Mouse (Mus musculus): ENCODE results near the gene Patj.

GRCm38 (mm10) chr4:98677506-98677905, 281.9 kb downstream of the Patj start:
- TF ChIP-seq CTCF (conservative IDR thresholded peaks at IDR 0.05; ENCODE audit: insufficient read depth, insufficient read length, low read depth, low read length) (no peak), POLR2A (IDR thresholded peaks at IDR 0.05; ENCODE audit: low read depth, low read length) (no peak)

Data from kidney, adult 2 months (tissue).